Mouse (Mus musculus): ENCODE measurements around the gene Chrdl2.

- peak; percentile 69 for TF ChIP-seq CTCF (IDR thresholded peaks at IDR 0.05; ENCODE audit: low read depth)
- no peak for TF ChIP-seq EP300 (IDR thresholded peaks at IDR 0.05; ENCODE audit: low read depth)
These were observed 24.7 kb upstream of the Chrdl2 start for GRCm38 (mm10) chr7:99981311-99981710.

All from liver, postnatal 0 days (tissue).